Mouse (Mus musculus) myocyte (in vitro differentiated cells): Measurements from ENCODE around the gene Snapin.

Source experiments
- POLR2A ChIP-seq: IDR thresholded peaks from one replicate; pipeline ENCODE4 v1.6.1; 2011; ENCODE audit warnings: low read depth, mild to moderate bottlenecking, control low read depth, moderate library complexity; ENCODE audit not compliant: insufficient read length
- USF1 ChIP-seq: IDR thresholded peaks from one replicate; pipeline ENCODE4 v1.6.1; 2011; ENCODE audit warnings: low read depth, mild to moderate bottlenecking, control low read depth, moderate library complexity

DNA sequence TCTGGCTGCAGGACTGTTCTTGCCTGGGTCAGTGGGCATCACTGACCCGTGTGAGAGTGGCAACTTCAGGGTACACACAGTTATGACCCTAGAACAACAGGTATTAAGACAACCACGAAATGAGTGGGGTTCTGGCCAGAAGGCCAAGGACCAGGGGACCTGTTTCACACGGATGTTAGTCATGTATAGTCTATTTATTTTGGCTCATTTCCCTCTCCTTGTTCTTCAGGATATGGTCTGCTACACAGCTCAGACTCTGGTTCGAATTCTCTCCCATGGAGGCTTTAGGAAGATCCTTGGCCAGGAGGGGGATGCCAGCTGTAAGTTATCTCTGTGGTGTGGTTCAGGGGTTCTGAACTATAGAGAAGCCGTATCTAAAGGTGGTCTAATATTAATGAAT, 3.8 kb downstream of the Snapin start:
- TF ChIP-seq USF1 (no peak), POLR2A (no peak)
